Mouse (Mus musculus): ENCODE data around the gene Ruvbl1.

Ruvbl1 gene

DNA sequence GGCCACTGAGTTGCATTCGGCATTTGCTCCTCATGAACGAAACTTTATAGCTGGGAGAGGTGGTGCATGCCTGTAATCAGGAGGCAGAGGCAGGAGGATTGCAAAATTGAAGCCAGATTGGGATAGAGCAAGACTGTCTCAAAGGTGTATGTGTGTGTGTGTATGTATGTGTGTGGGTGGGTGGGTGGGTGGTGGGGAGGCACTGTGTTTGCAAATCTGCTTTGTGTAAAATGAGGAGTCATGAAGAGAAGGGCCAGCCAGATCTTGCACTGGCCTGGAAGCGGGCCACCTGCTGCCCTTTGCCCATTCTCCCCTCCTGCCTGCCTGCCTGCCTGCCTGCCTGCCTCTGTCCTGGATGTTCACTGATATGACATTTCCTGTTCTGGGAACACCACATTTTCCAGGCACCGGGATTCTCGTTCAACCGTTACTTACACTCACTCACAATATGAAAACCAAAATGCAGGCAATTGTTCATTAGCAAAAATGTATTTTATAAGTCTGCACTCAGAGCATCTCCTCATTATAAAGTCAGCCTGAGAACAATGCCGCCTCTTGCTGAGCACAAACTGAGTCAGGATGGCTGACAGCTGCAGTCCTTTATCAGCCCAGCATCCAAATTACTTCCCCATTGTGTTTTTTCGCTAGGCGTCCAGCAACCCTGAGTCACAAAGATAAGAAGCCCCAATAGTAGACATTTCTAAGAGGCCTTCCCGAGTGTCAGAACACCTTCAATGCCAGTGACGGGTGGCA lies 79.6 kb downstream of the Ruvbl1 start:
- DNase-seq (ENCODE audit: low read depth, low spot score), result no peak

GRCm38 (mm10) chr6:88545397-88545790 lies 80.2 kb downstream of the Ruvbl1 start:
- no peak for DNase-seq (ENCODE audit: low read depth, low spot score)
